Mouse (Mus musculus) embryonic facial prominence, embryonic 12.5 days (tissue): ENCODE measurements around the gene Nacc1. TPM values are rescaled to one million over a fixed set of nuclear protein-coding genes. Genes with fewer than 3 reads are reported as not detected.

ENCODE experiments used
- ATAC-seq: fragments of 200-750 bp; cut with Nextera tagmentation; 2 replicates; pipeline ENCODE4 v1.8.0; 2017; ENCODE audit not compliant: insufficient number of reproducible peaks, insufficient read depth, low FRiP score, low TSS enrichment
- H3K27ac ChIP-seq: fragments of 300-500 bp; sonication (generic); 2 replicates; pipeline ENCODE4 v1.5.1; 2016; ENCODE audit warnings: mild to moderate bottlenecking
- H3K27me3 ChIP-seq: fragments of 300-500 bp; sonication (generic); 2 replicates; pipeline ENCODE4 v1.6.1; 2016; ENCODE audit warnings: mild to moderate bottlenecking, moderate library complexity
- H3K36me3 ChIP-seq: fragments of 300-500 bp; sonication (generic); 2 replicates; pipeline ENCODE4 v1.6.1; 2016; ENCODE audit warnings: mild to moderate bottlenecking
- H3K4me1 ChIP-seq: fragments of 300-500 bp; sonication (generic); 2 replicates; pipeline ENCODE4 v1.6.1; 2016
- H3K4me2 ChIP-seq: fragments of 300-500 bp; sonication (generic); replicated peaks from 2 replicates; pipeline ENCODE4 v1.6.1; 2016; ENCODE audit warnings: mild to moderate bottlenecking, moderate library complexity
- H3K4me3 ChIP-seq: fragments of 300-500 bp; sonication (generic); 2 replicates; pipeline ENCODE4 v1.5.1; 2016; ENCODE audit warnings: mild to moderate bottlenecking
- H3K9ac ChIP-seq: fragments of 300-500 bp; sonication (generic); 2 replicates; pipeline ENCODE4 v1.6.1; 2016; ENCODE audit warnings: mild to moderate bottlenecking, moderate library complexity
- H3K9me3 ChIP-seq: fragments of 300-500 bp; sonication (generic); 2 replicates; pipeline ENCODE4 v1.6.1; 2016; ENCODE audit warnings: mild to moderate bottlenecking, moderate library complexity
- WGBS: fragments of 180-500 bp; shearing (Covaris S2); methylation state at CpG from one replicate; pipeline ENCODE4 v1.1.7; 2016; 5-methylcytosine and 5-hydroxymethylcytosine counted together
- polyA plus RNA-seq: library from polyadenylated mRNA; unstranded; fragments of >200 nt; fragmentation: Nextera tagmentation; extraction: Ambion mirVana; gene quantifications from 2 replicates; pipeline ENCODE4 v1.2.1, GENCODE M21; 2016

Nacc1 gene
- polyA plus RNA-seq, 1 experiment from 2014 or later = 20.8 TPM

DNA sequence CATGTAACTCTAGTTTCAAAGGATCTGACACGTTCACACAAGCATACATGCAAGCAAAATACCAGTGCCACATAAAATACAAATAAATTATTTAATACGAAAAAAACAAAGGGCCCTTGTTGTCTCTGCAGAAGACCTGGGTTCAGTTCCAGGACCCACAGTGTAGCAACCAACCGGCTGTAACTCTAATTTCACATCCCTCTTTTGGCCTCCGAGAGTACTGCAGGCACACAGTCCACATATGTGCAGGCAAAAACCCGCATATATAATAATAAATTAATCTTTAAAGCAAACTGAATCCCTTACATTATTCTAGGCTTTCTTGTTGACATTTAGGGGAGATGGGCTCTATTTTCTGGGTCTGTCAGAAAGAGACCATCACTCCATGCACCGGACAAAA, 40.9 kb downstream of the Nacc1 start:
- Histone ChIP-seq H3K4me1 (peaks cover 13% of the 10 kb centered on the region; the same call in 1 of the 2 replicates), H3K27ac (peak overlapping the region; percentile 55), H3K9ac (no peak overlapping the region), H3K27me3 (no peaks in the 10 kb centered on the region), H3K4me3 (no peak overlapping the region), H3K4me2 (peak overlapping the region; percentile 39), H3K36me3 (no peaks in the 10 kb centered on the region), H3K9me3 (no peaks in the 10 kb centered on the region)
- ATAC-seq = no peak
- 52% methylated on average over 6 of the region's 6 CpGs for WGBS

GRCm38 (mm10) chr8:84643019-84643418, 44.6 kb downstream of the Nacc1 start:
- Histone ChIP-seq H3K27me3 (no peaks in the 10 kb centered on the region), H3K4me3 (no peak overlapping the region), H3K4me1 (peaks cover 17% of the 10 kb centered on the region), H3K4me2 (no peak overlapping the region), H3K9ac (no peak overlapping the region), H3K27ac (no peak overlapping the region), H3K36me3 (no peaks in the 10 kb centered on the region), H3K9me3 (no peaks in the 10 kb centered on the region)
- WGBS = 82% methylated on average over 5 of the region's 5 CpGs
- no peak for ATAC-seq

- 75% methylated on average over 1 of the region's 1 CpGs for WGBS
- no peak for ATAC-seq
- Histone ChIP-seq H3K27ac (no peak overlapping the region), H3K4me2 (no peak overlapping the region), H3K9me3 (no peaks in the 10 kb centered on the region), H3K4me3 (no peak overlapping the region), H3K27me3 (no peaks in the 10 kb centered on the region), H3K4me1 (peaks cover 13% of the 10 kb centered on the region; the same call in 1 of the 2 replicates), H3K9ac (no peak overlapping the region), H3K36me3 (no peaks in the 10 kb centered on the region)
Observed at GRCm38 (mm10) chr8:84641578-84642361, 45.9 kb downstream of the Nacc1 start.

DNA sequence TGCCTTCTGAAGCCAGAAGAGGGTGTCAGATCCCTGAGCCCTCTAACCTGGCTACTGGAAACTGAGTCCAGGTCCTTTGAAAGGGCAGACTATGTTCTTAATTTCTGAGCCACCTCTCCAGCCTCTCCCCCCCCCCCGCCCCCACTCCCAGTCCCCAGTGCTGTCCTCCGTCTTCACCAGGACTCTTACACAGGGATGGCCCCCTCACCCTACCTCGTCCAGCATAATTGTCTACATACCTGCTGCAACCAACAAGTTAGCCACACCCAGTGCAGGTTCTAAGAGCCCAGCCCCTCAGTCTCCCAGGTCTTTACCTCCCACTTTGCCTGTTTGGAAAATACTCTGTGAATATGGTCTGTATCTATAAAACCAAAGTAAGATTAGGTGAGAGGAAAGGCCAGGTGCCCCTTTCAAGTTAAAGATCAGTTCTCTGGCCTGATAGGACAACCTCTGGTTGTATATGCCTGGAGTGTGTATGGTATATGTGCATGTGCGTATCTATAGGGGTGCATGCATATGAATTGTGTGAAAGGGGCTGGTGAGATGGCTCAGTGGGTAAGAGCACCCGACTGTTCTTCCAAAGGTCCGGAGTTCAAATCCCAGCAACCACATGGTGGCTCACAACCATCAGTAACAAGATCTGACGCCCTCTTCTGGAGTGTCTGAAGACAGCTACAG, 46.9 kb downstream of the Nacc1 start:
- Histone ChIP-seq H3K4me3 (no peak overlapping the region), H3K9me3 (no peaks in the 10 kb centered on the region), H3K4me1 (peaks cover 20% of the 10 kb centered on the region), H3K9ac (no peak overlapping the region), H3K4me2 (peak overlapping the region; percentile 29), H3K36me3 (no peaks in the 10 kb centered on the region), H3K27me3 (no peaks in the 10 kb centered on the region), H3K27ac (peak overlapping the region; percentile 19; the same call in 1 of the 2 replicates)
- 71% methylated on average over 7 of the region's 7 CpGs for WGBS
- no peak for ATAC-seq

DNA sequence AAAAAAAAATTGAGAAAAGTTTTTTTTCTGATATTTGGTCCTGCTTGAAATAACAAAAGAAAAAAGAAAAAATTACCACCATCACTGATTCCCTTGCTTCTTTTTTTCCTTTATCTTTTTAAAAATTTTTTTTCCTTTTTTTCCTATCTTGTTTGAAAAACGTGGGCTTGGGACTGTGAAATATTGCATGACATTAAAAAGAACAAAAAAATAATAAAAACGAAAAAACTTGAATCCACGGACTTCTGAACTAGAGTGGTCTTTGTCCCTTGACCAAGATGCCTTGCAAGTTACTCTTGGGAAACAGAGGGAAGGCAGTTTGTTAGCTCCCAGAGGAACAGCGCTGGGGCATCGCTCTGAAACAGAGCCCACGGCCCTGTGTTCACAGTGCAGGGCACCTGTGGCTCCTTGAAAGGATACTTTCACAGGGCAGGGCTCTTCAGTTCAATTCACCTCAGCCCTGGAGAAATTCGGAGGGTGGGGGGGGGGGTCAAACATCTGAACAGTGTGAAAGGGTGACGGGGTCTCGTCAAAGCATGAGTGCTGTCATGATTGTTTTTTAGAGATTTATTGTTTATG, 47.6 kb downstream of the Nacc1 start:
- Histone ChIP-seq H3K9me3 (no peaks in the 10 kb centered on the region), H3K27me3 (no peaks in the 10 kb centered on the region), H3K4me1 (peaks cover 27% of the 10 kb centered on the region), H3K4me3 (peak overlapping the region; percentile 46), H3K4me2 (peak overlapping the region; percentile 74), H3K36me3 (no peaks in the 10 kb centered on the region), H3K9ac (peak overlapping the region; percentile 40), H3K27ac (peak overlapping the region; percentile 19; the same call in 1 of the 2 replicates)
- WGBS = 21% methylated on average over 9 of the region's 9 CpGs
- ATAC-seq = no peak

- Histone ChIP-seq H3K4me3 (peak overlapping the region; percentile 46), H3K27ac (peak overlapping the region; percentile 97), H3K9ac (peak overlapping the region; percentile 79), H3K9me3 (no peaks in the 10 kb centered on the region), H3K4me2 (peak overlapping the region; percentile 74), H3K4me1 (peaks cover 34% of the 10 kb centered on the region), H3K36me3 (no peaks in the 10 kb centered on the region), H3K27me3 (no peaks in the 10 kb centered on the region)
- peak; percentile 91 for ATAC-seq
- under 1% methylated on average over 106 of the region's 106 CpGs for WGBS
Observed at GRCm38 (mm10) chr8:84639162-84640009, 48.3 kb downstream of the Nacc1 start.

- peak; percentile 12 for ATAC-seq
- Histone ChIP-seq H3K36me3 (no peaks in the 10 kb centered on the region), H3K27ac (peak overlapping the region; percentile 97), H3K27me3 (no peaks in the 10 kb centered on the region), H3K4me2 (peak overlapping the region; percentile 74), H3K4me1 (peaks cover 34% of the 10 kb centered on the region), H3K9me3 (no peaks in the 10 kb centered on the region), H3K9ac (peak overlapping the region; percentile 79), H3K4me3 (peak overlapping the region; percentile 46)
- 0% methylated on average over 43 of the region's 52 CpGs for WGBS
Observed at GRCm38 (mm10) chr8:84638555-84639161, 49.0 kb downstream of the Nacc1 start.

DNA sequence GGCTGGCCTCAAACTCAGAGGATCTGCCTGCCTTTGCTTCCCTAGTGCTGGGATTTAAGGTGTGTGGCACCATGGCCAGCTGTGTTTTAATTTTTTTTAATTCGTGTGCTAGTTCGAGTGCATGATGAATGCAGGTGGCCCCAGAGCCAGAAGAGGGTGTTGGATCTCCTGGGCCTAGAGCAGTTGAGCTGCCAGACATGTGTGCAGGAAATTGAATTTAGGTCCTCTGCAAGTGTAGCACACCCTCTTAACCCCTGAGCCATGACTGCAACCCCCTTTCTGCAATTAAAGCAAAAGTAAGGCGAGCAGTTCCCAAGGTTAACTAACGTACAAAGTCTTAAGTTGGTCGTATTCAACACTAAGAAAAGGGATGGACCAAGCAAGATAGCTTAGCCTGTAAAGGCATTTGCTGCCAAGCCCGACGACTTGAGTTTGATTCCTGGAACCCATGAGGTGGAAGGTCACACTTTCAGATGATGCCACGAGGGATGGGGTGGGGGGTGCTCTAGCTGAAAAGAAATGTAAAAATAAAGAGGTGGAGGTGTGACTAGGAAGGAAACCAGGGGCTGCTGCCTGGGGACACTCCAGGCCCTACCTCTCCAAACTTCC, 49.6 kb downstream of the Nacc1 start:
- Histone ChIP-seq H3K36me3 (no peaks in the 10 kb centered on the region), H3K27ac (peak overlapping the region; percentile 97), H3K4me1 (peaks cover 34% of the 10 kb centered on the region), H3K4me2 (peak overlapping the region; percentile 74), H3K27me3 (no peaks in the 10 kb centered on the region), H3K4me3 (peak overlapping the region; percentile 46), H3K9me3 (no peaks in the 10 kb centered on the region), H3K9ac (peak overlapping the region; percentile 79)
- ATAC-seq = no peak
- 32% methylated on average over 8 of the region's 8 CpGs for WGBS

DNA sequence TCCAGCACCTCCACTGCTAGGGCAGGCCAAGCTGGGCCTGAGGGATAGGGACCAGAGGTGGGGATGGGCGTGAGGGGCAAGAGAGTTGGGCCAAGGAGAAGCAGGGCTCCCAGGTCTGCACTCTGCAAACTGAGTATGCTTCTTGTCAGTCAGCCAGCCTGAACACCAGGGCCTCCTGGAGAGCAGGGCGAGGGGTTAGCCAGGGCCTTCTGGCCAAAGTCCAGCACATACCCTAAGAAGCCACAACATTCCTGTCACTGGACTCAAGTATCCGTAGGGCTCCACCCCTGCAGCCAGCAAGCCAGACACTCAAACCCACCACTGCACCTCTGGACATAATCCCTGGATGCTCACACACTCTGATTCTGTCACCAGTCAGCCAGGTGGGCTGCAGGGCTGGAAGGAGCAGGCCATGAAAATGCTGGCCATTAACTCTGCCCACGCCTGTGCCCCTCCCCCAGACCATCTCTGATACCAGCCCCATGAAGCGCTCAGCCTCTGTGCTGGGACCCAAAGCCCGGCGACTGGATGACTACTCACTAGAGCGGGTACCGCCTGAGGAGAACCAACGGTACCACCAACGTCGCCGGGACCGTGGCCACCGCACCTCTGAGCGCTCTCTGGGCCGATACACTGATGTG, 51.5 kb downstream of the Nacc1 start:
- WGBS = 83% methylated on average over 17 of the region's 17 CpGs
- no peaks in the 10 kb centered on the region for H3K27me3 ChIP-seq
- H3K4me2 ChIP-seq = no peak overlapping the region
- H3K4me3 ChIP-seq = no peak overlapping the region
- H3K9ac ChIP-seq = no peak overlapping the region
- no peaks in the 10 kb centered on the region for H3K36me3 ChIP-seq
- H3K4me1 ChIP-seq = peaks cover 34% of the 10 kb centered on the region
- H3K27ac ChIP-seq = no peak overlapping the region
- ATAC-seq = no peak
- H3K9me3 ChIP-seq = no peaks in the 10 kb centered on the region

- 61% methylated on average over 14 of the region's 14 CpGs for WGBS
- Histone ChIP-seq H3K27ac (peak overlapping the region; percentile 77; the same call in 1 of the 2 replicates), H3K9ac (peak overlapping the region; percentile 51), H3K27me3 (no peaks in the 10 kb centered on the region), H3K9me3 (no peaks in the 10 kb centered on the region), H3K4me1 (peaks cover 31% of the 10 kb centered on the region), H3K4me3 (no peak overlapping the region), H3K4me2 (no peak overlapping the region), H3K36me3 (no peaks in the 10 kb centered on the region)
- no peak for ATAC-seq
Observed at GRCm38 (mm10) chr8:84635397-84636050, 52.1 kb downstream of the Nacc1 start.
